Mouse (Mus musculus) MEL (cell line): ENCODE measurements around the gene Ccdc121. TPM values are rescaled to one million over a fixed set of nuclear protein-coding genes. Genes with fewer than 3 reads are reported as not detected.

Source experiments
- DNase-seq: peaks from one replicate; pipeline ENCODE4 v3.0.0; 2011; ENCODE audit warnings: low read depth, low spot score
- H3K27ac ChIP-seq: 2 replicates; pipeline ENCODE4 v1.5.1; 2012; ENCODE audit warnings: low read depth, mild to moderate bottlenecking, control low read depth, low read length, moderate library complexity; ENCODE audit not compliant: control insufficient read depth
- H3K27me3 ChIP-seq, 2 experiments: fragments of 150-350 bp in 1 of 2; sonication (generic) in 1 of 2; 2 replicates each; pipeline ENCODE4 v1.6.1; 2012; ENCODE audit warnings: low read length in 2 of 2, mild to moderate bottlenecking in 2 of 2, improper control_type of control experiment in 1 of 2, moderate library complexity in 1 of 2; ENCODE audit not compliant: insufficient read depth in 2 of 2, control insufficient read depth in 1 of 2
- H3K36me3 ChIP-seq, 2 experiments: 2 replicates each; pipeline ENCODE4 v1.6.1; 2012 to 2014; ENCODE audit warnings: low read length in 2 of 2, improper control_type of control experiment in 1 of 2, inconsistent platforms in 1 of 2, mild to moderate bottlenecking in 1 of 2; ENCODE audit not compliant: insufficient read depth in 2 of 2, control insufficient read depth in 1 of 2
- H3K4me1 ChIP-seq, 2 experiments: fragments of 150-350 bp in 1 of 2; sonication (generic) in 1 of 2; 2 replicates each; pipeline ENCODE4 v1.6.1; 2012; ENCODE audit warnings: low read length in 2 of 2, improper control_type of control experiment in 1 of 2, mild to moderate bottlenecking in 1 of 2; ENCODE audit not compliant: insufficient read depth in 2 of 2, control insufficient read depth in 1 of 2
- H3K4me3 ChIP-seq, 2 experiments: fragments of 150-350 bp in 1 of 2; sonication (generic) in 1 of 2; 2 replicates each; pipeline ENCODE4 v1.5.1; 2012; ENCODE audit warnings: low read depth in 2 of 2, low read length in 2 of 2, mild to moderate bottlenecking in 2 of 2, moderate library complexity in 2 of 2, control low read depth in 1 of 2, improper control_type of control experiment in 1 of 2; ENCODE audit not compliant: control insufficient read depth in 1 of 2, insufficient read depth in 1 of 2
- H3K79me2 ChIP-seq: 2 replicates; pipeline ENCODE4 v1.6.1; 2012; ENCODE audit warnings: mild to moderate bottlenecking, low read length, moderate library complexity; ENCODE audit not compliant: control insufficient read depth, poor library complexity, insufficient read depth
- H3K9ac ChIP-seq: 2 replicates; pipeline ENCODE4 v1.6.1; 2012; ENCODE audit warnings: low read depth, mild to moderate bottlenecking, control low read depth, low read length, moderate library complexity; ENCODE audit not compliant: control insufficient read depth, poor library complexity, severe bottlenecking
- H3K9me3 ChIP-seq: fragments of 150-350 bp; sonication (generic); replicated peaks from 2 replicates; pipeline ENCODE4 v1.6.1; 2012; ENCODE audit warnings: mild to moderate bottlenecking, low read length, improper control_type of control experiment, moderate library complexity; ENCODE audit not compliant: insufficient read depth
- CHD2 ChIP-seq: IDR thresholded peaks from 2 replicates; pipeline ENCODE4 v1.6.1; 2011; ENCODE audit warnings: low read length, improper control_type of control experiment
- CTCF ChIP-seq, 3 experiments: IDR thresholded peaks in 2 of 3; conservative IDR thresholded peaks in 1 of 3; 2 replicates each; pipeline ENCODE4 v1.5.1; 2011 to 2012; ENCODE audit warnings: low read length in 3 of 3, low read depth in 2 of 3, mild to moderate bottlenecking in 2 of 3, improper control_type of control experiment in 1 of 3, inconsistent platforms in 1 of 3, mixed read lengths in 1 of 3, moderate library complexity in 1 of 3; ENCODE audit not compliant: control insufficient read depth in 1 of 3, insufficient read depth in 1 of 3, poor library complexity in 1 of 3, severe bottlenecking in 1 of 3
- E2F4 ChIP-seq: IDR thresholded peaks from 2 replicates; pipeline ENCODE4 v1.6.1; 2011; ENCODE audit warnings: low read depth, low read length, improper control_type of control experiment, borderline replicate concordance
- ETS1 ChIP-seq: IDR thresholded peaks from 2 replicates; pipeline ENCODE4 v1.6.1; 2012; ENCODE audit warnings: low read depth, mild to moderate bottlenecking, inconsistent platforms, low read length, improper control_type of control experiment, moderate library complexity
- HCFC1 ChIP-seq: IDR thresholded peaks from 2 replicates; pipeline ENCODE4 v1.6.1; 2012; ENCODE audit warnings: low read depth, mild to moderate bottlenecking, inconsistent platforms, low read length, improper control_type of control experiment, moderate library complexity
- JUND ChIP-seq: IDR thresholded peaks from 2 replicates; pipeline ENCODE4 v1.6.1; 2011; ENCODE audit warnings: low read depth, mild to moderate bottlenecking, improper control_type of control experiment, low read length
- MAZ ChIP-seq: IDR thresholded peaks from 2 replicates; pipeline ENCODE4 v1.6.1; 2012; ENCODE audit warnings: low read depth, mild to moderate bottlenecking, inconsistent platforms, low read length, improper control_type of control experiment
- MXI1 ChIP-seq: IDR thresholded peaks from 2 replicates; pipeline ENCODE4 v1.6.1; 2011; ENCODE audit warnings: mild to moderate bottlenecking, low read depth, low read length, improper control_type of control experiment
- MYB ChIP-seq: IDR thresholded peaks from 2 replicates; pipeline ENCODE4 v1.6.1; 2011; ENCODE audit warnings: mild to moderate bottlenecking, low read depth, low read length, improper control_type of control experiment
- NRF1 ChIP-seq: IDR thresholded peaks from 2 replicates; pipeline ENCODE4 v1.6.1; 2014; ENCODE audit warnings: low read depth, mild to moderate bottlenecking, inconsistent platforms, low read length, improper control_type of control experiment, moderate library complexity; ENCODE audit not compliant: poor library complexity, insufficient read depth, severe bottlenecking
- POLR2A ChIP-seq, 2 experiments: IDR thresholded peaks; 2 replicates each; pipeline ENCODE4 v1.6.1; 2011 to 2012; ENCODE audit warnings: low read length in 2 of 2, mild to moderate bottlenecking in 2 of 2, control low read depth in 1 of 2, improper control_type of control experiment in 1 of 2, low read depth in 1 of 2, moderate library complexity in 1 of 2; ENCODE audit not compliant: control insufficient read depth in 1 of 2, insufficient read depth in 1 of 2, poor library complexity in 1 of 2
- POLR2AphosphoS5 ChIP-seq: IDR thresholded peaks from 2 replicates; pipeline ENCODE4 v1.6.1; 2012; ENCODE audit warnings: low read depth, borderline replicate concordance, mild to moderate bottlenecking, inconsistent platforms, low read length, moderate library complexity, mixed read lengths
- RAD21 ChIP-seq: IDR thresholded peaks from 2 replicates; pipeline ENCODE4 v1.6.1; 2011; ENCODE audit warnings: mild to moderate bottlenecking, low read depth, low read length, improper control_type of control experiment
- SMC3 ChIP-seq: IDR thresholded peaks from 2 replicates; pipeline ENCODE4 v1.6.1; 2011; ENCODE audit warnings: low read depth, low read length, improper control_type of control experiment
- TBP ChIP-seq: IDR thresholded peaks from 2 replicates; pipeline ENCODE4 v1.8.0; 2011; ENCODE audit warnings: low read depth, low read length, improper control_type of control experiment
- TCF12 ChIP-seq: IDR thresholded peaks from 2 replicates; pipeline ENCODE4 v1.6.1; 2014; ENCODE audit warnings: low read depth, mild to moderate bottlenecking, inconsistent platforms, low read length, improper control_type of control experiment, moderate library complexity
- UBTF ChIP-seq: IDR thresholded peaks from 2 replicates; pipeline ENCODE4 v1.6.1; 2012; ENCODE audit warnings: low read depth, mild to moderate bottlenecking, inconsistent platforms, low read length, improper control_type of control experiment, moderate library complexity, borderline replicate concordance; ENCODE audit not compliant: insufficient read depth
- USF2 ChIP-seq, 2 experiments: IDR thresholded peaks; 2 replicates each; pipeline ENCODE4 v1.6.1; 2011 to 2012; ENCODE audit warnings: improper control_type of control experiment in 2 of 2, low read length in 2 of 2, borderline replicate concordance in 1 of 2, inconsistent platforms in 1 of 2, low read depth in 1 of 2, mild to moderate bottlenecking in 1 of 2; ENCODE audit not compliant: insufficient read depth in 1 of 2
- ZC3H11A ChIP-seq: IDR thresholded peaks from 2 replicates; pipeline ENCODE4 v1.6.1; 2012; ENCODE audit warnings: low read depth, mild to moderate bottlenecking, inconsistent platforms, low read length, improper control_type of control experiment
- ZMIZ1 ChIP-seq: IDR thresholded peaks from 2 replicates; pipeline ENCODE4 v1.6.1; 2012; ENCODE audit warnings: low read depth, mild to moderate bottlenecking, inconsistent platforms, low read length, improper control_type of control experiment, moderate library complexity
- ZNF384 ChIP-seq: IDR thresholded peaks from 2 replicates; pipeline ENCODE4 v1.6.1; 2012; ENCODE audit warnings: low read depth, mild to moderate bottlenecking, inconsistent platforms, low read length, improper control_type of control experiment
- polyA plus RNA-seq, 2 experiments: library from polyadenylated mRNA; stranded (reverse) in 1 of 2; unstranded in 1 of 2; fragments of >175 nt in 1 of 2; fragments of >200 nt in 1 of 2; gene quantifications; 2 replicates each; pipeline versions ENCODE4 v1.2.1 to v1.2.4; 2012; ENCODE audit warnings: low replicate concordance in 2 of 2, low read depth in 1 of 2; ENCODE audit not compliant: insufficient read length in 2 of 2, insufficient read depth in 1 of 2, missing spikeins in 1 of 2
- total RNA-seq: library from RNA; depleted of rRNA; stranded (reverse); fragments of 300-350 nt; gene quantifications from 2 replicates; pipeline ENCODE4 v1.2.3, GENCODE M21; 2012

The Ccdc121 gene
- total and polyA plus RNA-seq, 3 experiments = not detected

DNA sequence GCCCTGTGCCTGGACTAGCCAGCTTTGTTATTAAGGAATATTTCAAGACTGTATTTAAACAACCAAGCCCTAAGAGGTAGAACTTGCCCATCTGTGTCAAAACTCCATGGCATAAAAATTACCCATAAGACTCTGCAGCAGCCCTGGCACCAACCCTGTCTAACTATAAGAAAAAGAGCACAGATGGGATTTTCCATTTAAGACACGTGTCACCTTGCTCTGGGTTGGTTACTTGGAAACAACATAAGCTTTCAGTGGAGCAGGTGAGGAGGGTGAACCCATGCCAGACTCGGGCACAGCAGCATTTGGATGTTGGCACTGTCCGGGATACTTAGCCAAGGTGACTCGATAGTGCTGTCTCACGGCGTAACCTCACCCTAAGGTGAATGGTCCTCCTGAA, 45.2 kb downstream of the Ccdc121 start:
- TF ChIP-seq TBP (no peak), USF2 (IDR thresholded peaks at IDR 0.05; ENCODE audit: borderline replicate concordance in 1 of 2, insufficient read depth in 1 of 2, low read depth in 1 of 2, low read length in 2 of 2) (no peak), E2F4 (no peak), UBTF (no peak), POLR2A (IDR thresholded peaks at IDR 0.05; ENCODE audit: control insufficient read depth in 1 of 2, insufficient read depth in 1 of 2, low read depth in 1 of 2, low read length in 2 of 2, poor library complexity in 1 of 2) (no peak), SMC3 (no peak), MAZ (no peak), ETS1 (no peak), MYB (no peak), HCFC1 (no peak), NRF1 (no peak), POLR2AphosphoS5 (no peak), ZNF384 (no peak)
- Histone ChIP-seq H3K9ac (no peak overlapping the region), H3K79me2 (no peaks in the 10 kb centered on the region), H3K9me3 (no peaks in the 10 kb centered on the region), H3K4me1 (no peaks in the 10 kb centered on the region), H3K36me3 (no peaks in the 10 kb centered on the region), H3K4me3 (no peak overlapping the region), H3K27me3 (peaks cover 5 to 12% of the 10 kb centered on the region in 2 experiments; a peak in 3 of 4 replicates), H3K27ac (no peak overlapping the region)
- no peak for DNase-seq

DNA sequence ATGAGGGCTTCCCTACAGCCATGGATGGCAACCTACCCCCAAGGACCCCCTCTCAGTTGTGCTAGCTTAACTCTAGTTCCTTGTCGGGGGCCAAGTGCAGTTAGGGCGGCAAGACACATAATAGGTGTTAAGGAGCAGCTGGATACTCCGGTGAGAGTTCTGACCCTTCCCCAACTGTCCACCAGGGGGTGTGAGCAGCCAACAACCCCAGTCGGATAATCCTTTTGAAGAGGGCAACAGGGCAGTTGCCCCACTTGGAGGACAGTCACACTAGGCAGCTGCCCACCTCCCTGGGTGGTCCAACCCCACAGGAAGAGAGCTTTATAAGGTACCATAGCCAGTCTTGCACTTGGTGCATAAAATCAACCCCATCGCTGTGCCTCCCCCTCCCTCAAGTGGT, 46.2 kb downstream of the Ccdc121 start:
- peak; percentile 29 for DNase-seq
- no peaks in the 10 kb centered on the region for H3K36me3 ChIP-seq
- H3K4me3 ChIP-seq = no peak overlapping the region
- no peaks in the 10 kb centered on the region for H3K9me3 ChIP-seq
- H3K27me3 ChIP-seq = peaks cover 5 to 12% of the 10 kb centered on the region in 2 experiments; a peak in 3 of 4 replicates
- TF ChIP-seq TBP (no peak), MXI1 (no peak), RAD21 (peak; percentile 43), JUND (no peak), E2F4 (no peak), SMC3 (peak; percentile 77), ZMIZ1 (no peak), POLR2AphosphoS5 (no peak), CHD2 (no peak), ZC3H11A (peak; percentile 38; the same call in 1 of the 2 replicates), TCF12 (no peak), ETS1 (no peak), CTCF (IDR thresholded peaks at IDR 0.05 in 2 of 3, conservative IDR thresholded peaks at IDR 0.05 in 1 of 3; ENCODE audit: control insufficient read depth in 1 of 3, insufficient read depth in 1 of 3, low read depth in 2 of 3, low read length in 3 of 3, poor library complexity in 1 of 3, severe bottlenecking in 1 of 3) (peak; percentile 61 to 75 (median 68))
- H3K4me1 ChIP-seq = no peaks in the 10 kb centered on the region
- no peak overlapping the region for H3K27ac ChIP-seq
- H3K79me2 ChIP-seq = no peaks in the 10 kb centered on the region
- no peak overlapping the region for H3K9ac ChIP-seq
